ENCODE assay signal across 10 mouse cellular contexts in genomic region chr17:29122817-29123216, GRCm38 (mm10). TPM values are rescaled to one million over a fixed set of nuclear protein-coding genes. Genes with fewer than 3 reads are reported as not detected.
A peak's percentile ranks its signal among the peaks of the same experiment; 100 is the strongest.
DNase-seq lines count a peak whose midpoint lies in the region; ATAC-seq and TF ChIP-seq lines count a peak whose summit lies in the region.
"Had no signal": no experiment of that assay in that cellular context is flagged by ENCODE, and none has a peak within 500 bp of the region (broad histone marks: within the 10 kb centered on the region; RNA-seq: fewer than 3 reads in every experiment).

No protein-coding gene starts in this region.

- TF ChIP-seq CTCF in lung, postnatal 0 days (IDR thresholded peaks at IDR 0.05), result no peak

- no peaks in the 10 kb centered on the region for H3K36me3 ChIP-seq in lung, postnatal 0 days (ENCODE audit: insufficient read depth, low read length)
- H3K36me3 ChIP-seq: forebrain, embryonic 15.5 days; heart, embryonic 12.5 days had no signal

- no peaks in the 10 kb centered on the region for H3K9me3 ChIP-seq in lung, postnatal 0 days (ENCODE audit: low read length)
- H3K9me3 ChIP-seq: forebrain, embryonic 15.5 days; heart, embryonic 12.5 days had no signal

- no peak for DNase-seq in lung, postnatal 0 days (ENCODE audit: low spot score)
- no peak for DNase-seq in lung, postnatal 25 days (ENCODE audit: low spot score)
- DNase-seq in adrenal gland, postnatal 10 days, result peak; percentile 80
- peak; percentile 87 for DNase-seq in kidney, adult 18-20 months
- peak; percentile 52 for DNase-seq in lung, postnatal 14 days
- DNase-seq in cerebellum, adult 9-10 months, result no peak
- DNase-seq: left cerebral cortex, postnatal 4 days had no signal

- H3K4me1 ChIP-seq in lung, postnatal 0 days (ENCODE audit: insufficient read depth, low read depth, low read length), result no peaks in the 10 kb centered on the region
- H3K4me1 ChIP-seq: forebrain, embryonic 15.5 days had no signal

- TF ChIP-seq EP300 in lung, postnatal 0 days (IDR thresholded peaks at IDR 0.05), result no peak

- ATAC-seq in lung, postnatal 0 days, result peak; percentile 21; the same call in 1 of the 2 replicates
- ATAC-seq in CD4-positive, CD25-positive, alpha-beta regulatory T cell, adult 4 months, result no peak
- ATAC-seq: forebrain, embryonic 15.5 days had no signal

- WGBS in lung, postnatal 0 days, result 22% methylated on average over 6 of the region's 6 CpGs

- no peak overlapping the region for H3K4me2 ChIP-seq in lung, postnatal 0 days (replicated peaks; ENCODE audit: low read depth, low read length)
- H3K4me2 ChIP-seq: forebrain, embryonic 15.5 days; heart, embryonic 12.5 days had no signal

- no peaks in the 10 kb centered on the region for H3K27me3 ChIP-seq in lung, postnatal 0 days (replicated peaks; ENCODE audit: insufficient read depth, low read length)
- H3K27me3 ChIP-seq: forebrain, embryonic 15.5 days had no signal

- H3K9ac ChIP-seq in lung, postnatal 0 days (replicated peaks; ENCODE audit: low read depth), result no peak overlapping the region
- H3K9ac ChIP-seq: forebrain, embryonic 15.5 days; heart, embryonic 12.5 days had no signal

- no peak overlapping the region for H3K27ac ChIP-seq in lung, postnatal 0 days (ENCODE audit: low read length)
- H3K27ac ChIP-seq: forebrain, embryonic 15.5 days had no signal

- no peak overlapping the region for H3K4me3 ChIP-seq in lung, postnatal 0 days (ENCODE audit: low read depth, low read length)
- H3K4me3 ChIP-seq: forebrain, embryonic 15.5 days; heart, embryonic 12.5 days had no signal

RNA-seq across cellular contexts. Expression of gene Rab44, which starts 8.9 kb away (rescaled TPM):
- 1.0 and 1.2 TPM in 2 replicates for polyA plus RNA-seq in lung, postnatal 0 days (2015; fragmentation: Nextera tagmentation; extraction: Ambion mirVana)
- 1 to 10 TPM in 1 of 2 experiments, under 1 TPM in 1; 0.66 to 1.4 TPM for total RNA-seq in adrenal gland, postnatal 10 days (2021)
- not detected for polyA plus RNA-seq in CD4-positive, CD25-positive, alpha-beta regulatory T cell, adult 4 months (2017; shearing (Covaris generic))

RNA-seq across cellular contexts. Expression of gene Cdkn1a, which starts 32.0 kb away (rescaled TPM):
- 106 and 177 TPM in 2 replicates for polyA plus RNA-seq in lung, postnatal 0 days (2015; fragmentation: Nextera tagmentation; extraction: Ambion mirVana)
- 100 to 1,000 TPM in 1 of 2 experiments, 10 to 100 TPM in 1; 46.6 to 201 TPM for total RNA-seq in adrenal gland, postnatal 10 days (2021)
- 1 to 10 TPM; 2.5 to 4.6 TPM for polyA plus RNA-seq in CD4-positive, CD25-positive, alpha-beta regulatory T cell, adult 4 months (2017; shearing (Covaris generic))

Comparison
In these comparisons a context has a peak if more than half of its experiments do, and no peak if none do; other contexts are left out.
1. DNase-seq: peak in adrenal gland, postnatal 10 days (single experiment), kidney, adult 18-20 months (single experiment) and lung, postnatal 14 days (single experiment); none in lung, postnatal 0 days (single experiment), lung, postnatal 25 days (single experiment) and cerebellum, adult 9-10 months (single experiment).
2. RNA of gene Cdkn1a, which starts 32.0 kb away (polyA plus RNA-seq): 106 to 177 TPM in lung, postnatal 0 days; 2.5 to 4.6 TPM in CD4-positive, CD25-positive, alpha-beta regulatory T cell, adult 4 months; every median in the first group is over 10 times any median in the second.